Mouse (Mus musculus) embryo, embryonic 10 days (tissue): ENCODE measurements around the gene Tbc1d2b.

Experiments used
- DNase-seq: peaks from one replicate; pipeline ENCODE4 v3.0.0-alpha.2; 2015; ENCODE audit warnings: low spot score

Tbc1d2b gene

GRCm38 (mm10) chr9:90171421-90171820 lies 99.2 kb downstream of the Tbc1d2b start:
- DNase-seq = no peak

GRCm38 (mm10) chr9:90169965-90170364 lies 100.6 kb downstream of the Tbc1d2b start:
- no peak for DNase-seq

GRCm38 (mm10) chr9:90166615-90167014 lies 104.0 kb downstream of the Tbc1d2b start:
- no peak for DNase-seq

- no peak for DNase-seq
Measured at GRCm38 (mm10) chr9:90165590-90165989, 105.0 kb downstream of the Tbc1d2b start.

- DNase-seq = peak; percentile 10
Measured at GRCm38 (mm10) chr9:90164670-90165453, 105.7 kb downstream of the Tbc1d2b start.

- DNase-seq = no peak
Measured at GRCm38 (mm10) chr9:90163749-90164095, 106.9 kb downstream of the Tbc1d2b start.

GRCm38 (mm10) chr9:90162926-90163748 lies 107.5 kb downstream of the Tbc1d2b start, which contains the start of gene Adamts7:
Gene Adamts7 (plus strand): TSS chr9:90163069.
- peak; percentile 72 for DNase-seq

GRCm38 (mm10) chr9:90162243-90162925 lies 108.2 kb downstream of the Tbc1d2b start:
- DNase-seq = peak; percentile 68
